Mouse (Mus musculus) adrenal gland, adult (tissue): ENCODE data around the gene Skap2.

Experiments used
- DNase-seq, 2 experiments: peaks; one replicate each; pipeline ENCODE4 v3.0.0; 2022 to 2023; ENCODE audit warnings: low spot score in 1 of 2; ENCODE audit not compliant: inconsistent age in 2 of 2

Skap2 gene

GRCm38 (mm10) chr6:51895753-51896152 is 116.6 kb downstream of the Skap2 start:
- no peak for DNase-seq

- no peak for DNase-seq
Observed at GRCm38 (mm10) chr6:51894717-51895116, 117.6 kb downstream of the Skap2 start.

DNA sequence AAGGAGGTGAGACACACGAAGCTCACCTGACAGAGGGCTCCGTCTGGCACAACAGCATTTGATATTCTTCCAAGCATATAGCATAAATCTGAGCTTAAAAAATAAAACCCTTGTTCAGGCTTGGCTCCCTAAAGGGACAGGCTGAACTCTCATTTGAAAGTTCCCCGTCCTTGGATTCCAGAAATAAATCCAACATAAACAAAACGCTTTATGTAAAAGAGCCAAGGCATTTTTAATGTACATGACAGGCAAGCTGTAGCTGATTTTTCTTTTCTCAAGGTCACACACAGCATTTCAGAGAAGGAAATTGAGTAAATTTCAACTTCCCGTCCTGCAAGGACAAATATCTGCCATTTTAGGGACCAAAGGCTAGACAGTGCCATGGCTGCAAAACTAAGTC is 122.0 kb downstream of the Skap2 start:
- no peak for DNase-seq

DNA sequence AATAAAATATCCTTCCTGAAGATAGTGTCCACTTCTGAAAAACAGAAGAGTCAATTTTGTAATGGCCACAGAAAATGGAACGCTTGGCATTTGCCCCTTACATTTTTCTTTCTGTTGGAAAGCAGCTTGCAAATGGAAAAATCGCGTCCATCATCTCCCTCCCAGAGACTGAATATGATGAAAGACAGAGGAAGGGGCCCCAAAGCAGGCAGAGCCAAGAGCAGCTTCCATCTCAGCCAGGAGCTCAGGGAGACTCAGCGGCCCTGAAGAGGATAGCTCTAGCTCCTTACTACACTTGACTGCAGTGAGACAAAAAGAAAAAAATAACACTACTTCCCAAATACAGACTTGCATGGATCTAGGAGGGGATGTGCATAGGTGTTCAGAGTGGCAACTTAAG is 122.5 kb downstream of the Skap2 start:
- no peak for DNase-seq

DNA sequence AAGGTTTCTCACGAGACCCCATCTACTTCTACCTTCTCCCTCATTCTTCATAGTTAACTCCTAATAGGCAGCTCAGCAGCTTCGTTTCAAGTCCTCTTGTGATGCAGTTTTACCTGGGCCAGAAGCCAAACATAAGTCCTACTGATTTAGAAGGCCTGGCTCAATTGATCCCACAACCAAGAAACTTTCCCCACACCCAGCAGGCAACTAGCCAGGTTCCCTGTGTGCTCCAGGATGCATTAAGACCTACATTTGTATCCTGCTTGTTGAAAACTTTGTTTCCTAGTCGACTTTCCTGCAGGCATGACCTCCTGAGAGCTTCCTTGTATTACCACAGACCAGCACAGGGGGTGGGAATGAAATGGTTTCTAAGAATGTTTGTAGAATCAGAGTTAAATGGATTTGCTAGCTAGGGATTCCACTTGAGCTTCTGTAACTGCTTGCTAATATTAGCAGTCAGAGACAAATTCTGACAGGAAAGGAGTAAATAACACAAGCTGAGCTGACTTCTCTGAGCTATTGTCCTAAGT is 125.4 kb downstream of the Skap2 start:
- peak in 1 of 2 experiments; percentile 37 for DNase-seq

- DNase-seq: no peak
Observed at GRCm38 (mm10) chr6:51882880-51883274, 129.5 kb downstream of the Skap2 start.

- DNase-seq: no peak
Observed at GRCm38 (mm10) chr6:51882266-51882879, 130.0 kb downstream of the Skap2 start.

GRCm38 (mm10) chr6:51881181-51881968 is 131.0 kb downstream of the Skap2 start:
- peak in 1 of 2 experiments; percentile 59 for DNase-seq

GRCm38 (mm10) chr6:51880778-51881177 is 131.6 kb downstream of the Skap2 start:
- no peak for DNase-seq

GRCm38 (mm10) chr6:51878551-51878950 is 133.8 kb downstream of the Skap2 start:
- peak in 1 of 2 experiments; percentile 43 for DNase-seq

- no peak for DNase-seq
Observed at GRCm38 (mm10) chr6:51876841-51877553, 135.4 kb downstream of the Skap2 start.

- DNase-seq: peak; percentile 22 to 79
Observed at GRCm38 (mm10) chr6:51875884-51876626, 136.3 kb downstream of the Skap2 start.

DNA sequence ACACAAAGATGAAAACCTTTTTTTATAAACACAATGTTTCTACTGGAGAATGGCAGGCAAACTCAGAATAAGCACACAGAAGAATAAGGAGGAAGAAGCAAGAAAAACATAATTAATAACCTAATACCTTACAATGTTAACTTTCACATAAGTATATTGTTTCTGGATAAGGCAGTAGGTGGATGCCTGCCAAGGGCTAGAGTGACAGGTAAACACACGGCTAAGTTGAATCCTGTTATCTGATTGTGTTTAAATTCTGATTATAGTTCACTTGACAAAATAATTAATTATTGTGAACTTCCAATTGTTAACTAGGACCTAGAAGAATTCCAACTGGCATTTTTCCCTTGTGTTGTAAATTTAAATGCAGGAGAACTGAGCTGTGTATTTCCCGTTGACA is 138.3 kb downstream of the Skap2 start:
- no peak for DNase-seq

DNA sequence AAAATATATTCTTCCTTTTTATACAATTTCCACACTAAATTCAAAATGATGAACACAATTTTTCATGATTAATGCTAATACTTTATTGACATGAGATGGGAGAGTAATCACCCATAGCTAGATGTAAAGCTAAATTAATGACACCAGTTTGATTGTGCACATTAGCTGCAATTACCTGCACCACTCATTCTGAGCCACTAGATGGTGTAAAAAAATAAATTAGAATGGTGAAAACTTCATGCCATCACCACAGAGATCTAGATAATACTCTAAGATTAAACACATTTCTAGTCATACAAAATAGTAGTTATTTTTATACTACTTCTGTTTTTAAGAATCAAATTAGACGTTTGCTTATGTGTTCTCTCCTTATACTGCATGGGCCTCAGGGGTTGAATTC is 141.2 kb downstream of the Skap2 start:
- DNase-seq: peak in 1 of 2 experiments; percentile 55

GRCm38 (mm10) chr6:51870294-51870693 is 142.1 kb downstream of the Skap2 start:
- DNase-seq: no peak

DNA sequence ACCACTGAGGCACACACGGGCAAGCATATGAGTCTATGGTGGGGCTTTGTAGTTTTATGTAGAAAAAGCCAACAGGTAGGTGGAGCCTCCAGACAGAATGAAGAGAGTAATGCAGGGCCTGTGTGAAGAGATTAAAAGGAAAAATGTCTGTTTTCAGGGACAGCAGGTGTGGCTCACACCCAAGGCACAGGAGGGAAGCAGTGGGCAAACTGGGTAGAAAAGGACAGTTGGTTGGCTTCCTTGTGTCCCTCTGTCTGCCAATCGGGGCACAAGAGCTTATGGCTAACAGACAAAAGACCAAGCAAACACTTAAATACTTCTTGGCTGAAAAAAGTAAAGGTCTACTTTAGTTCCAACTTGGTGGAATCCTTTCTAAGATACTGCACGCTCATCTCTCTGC is 145.8 kb downstream of the Skap2 start:
- DNase-seq: no peak

DNA sequence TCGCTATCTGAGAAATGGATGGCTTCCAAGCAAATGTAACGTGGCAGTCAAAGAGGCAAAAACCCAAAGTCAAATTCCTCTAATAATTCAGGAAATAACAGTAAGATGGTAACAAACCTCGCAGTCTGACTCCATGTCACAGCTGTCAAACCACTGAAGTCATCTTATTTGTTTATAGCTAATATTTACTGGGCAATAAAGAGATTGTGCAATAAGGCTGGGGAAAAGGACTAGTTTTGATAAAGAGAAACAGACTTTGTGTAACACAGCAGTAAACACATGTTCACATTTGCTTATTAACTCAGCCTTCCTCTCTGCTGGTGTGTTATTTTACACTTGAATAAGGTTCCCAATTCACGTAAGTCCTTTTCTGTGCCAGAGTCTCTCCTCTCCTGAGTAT is 148.8 kb downstream of the Skap2 start:
- no peak for DNase-seq

DNA sequence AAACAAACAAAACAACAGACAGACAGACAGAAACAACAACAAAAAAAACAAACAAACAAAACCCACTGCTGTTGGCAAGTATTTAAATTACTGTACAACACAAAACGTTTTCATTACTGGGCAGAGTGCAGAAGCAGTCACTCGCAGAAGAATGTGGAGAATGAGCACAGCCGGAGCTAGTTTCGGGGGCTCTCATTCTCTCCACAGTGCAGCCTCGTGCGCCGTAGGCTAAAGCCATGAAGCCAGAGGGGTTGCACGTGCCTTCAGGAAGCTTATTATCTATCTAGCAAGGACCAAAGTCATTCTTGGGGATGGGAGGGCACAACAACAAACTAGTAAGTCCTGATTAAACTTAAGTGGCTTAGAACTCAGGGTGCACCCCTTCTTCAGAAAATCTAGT is 152.0 kb downstream of the Skap2 start:
- DNase-seq: no peak

GRCm38 (mm10) chr6:51857821-51858220 is 154.5 kb downstream of the Skap2 start:
- DNase-seq: peak; percentile 94 to 98

GRCm38 (mm10) chr6:51853291-51853690 is 159.1 kb downstream of the Skap2 start:
- DNase-seq: no peak

DNA sequence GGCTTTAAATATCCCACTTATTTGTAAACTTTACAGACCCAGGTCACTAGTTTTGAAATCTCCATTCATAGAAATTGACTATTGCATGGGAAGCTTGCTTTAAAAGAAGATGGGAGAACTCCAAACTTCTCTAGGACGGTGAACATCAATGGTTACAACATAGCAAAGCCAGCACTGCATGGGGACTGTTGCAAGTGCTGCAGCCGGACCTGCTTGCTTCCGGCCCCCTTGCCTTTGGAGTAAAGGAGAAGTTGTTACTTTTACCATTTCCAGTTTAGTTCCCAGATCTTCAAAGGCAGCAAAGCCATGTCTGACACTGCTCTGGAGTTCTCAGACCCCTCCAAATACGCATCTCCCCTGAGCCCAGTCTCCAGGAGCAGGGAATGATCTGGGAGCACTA is 159.7 kb downstream of the Skap2 start:
- no peak for DNase-seq
